Mouse (Mus musculus): ENCODE measurements around the gene Gm11555. TPM values are rescaled to one million over a fixed set of nuclear protein-coding genes. Genes with fewer than 3 reads are reported as not detected.

Gene Gm11555
- polyA plus RNA-seq, 1 experiment from 2014 or later, result not detected

Other genes with a start within 250 kb of the Gm11555 start
- gene Krt12, start 228.0 kb downstream of the Gm11555 start, polyA plus RNA-seq (2016; fragmentation: Nextera tagmentation; extraction: Ambion mirVana), result 0.06 TPM in 1 of 2 replicates, not detected in the other
- 23.5 and 24.6 TPM in 2 replicates for gene Krt20, start 212.1 kb downstream of the Gm11555 start, polyA plus RNA-seq (2016; fragmentation: Nextera tagmentation; extraction: Ambion mirVana)
- gene Krt23, start 157.1 kb downstream of the Gm11555 start, polyA plus RNA-seq (2016; fragmentation: Nextera tagmentation; extraction: Ambion mirVana), result 0.20 and 0.35 TPM in 2 replicates
- gene Krt39, start 128.9 kb downstream of the Gm11555 start, polyA plus RNA-seq (2016; fragmentation: Nextera tagmentation; extraction: Ambion mirVana), result not detected in 2 replicates
- not detected in 2 replicates for gene Krt40, start 107.1 kb downstream of the Gm11555 start, polyA plus RNA-seq (2016; fragmentation: Nextera tagmentation; extraction: Ambion mirVana)
- gene Krtap3-3, start 99.4 kb downstream of the Gm11555 start, polyA plus RNA-seq (2016; fragmentation: Nextera tagmentation; extraction: Ambion mirVana), result not detected in 2 replicates
- gene Krtap3-2, start 93.4 kb downstream of the Gm11555 start, polyA plus RNA-seq (2016; fragmentation: Nextera tagmentation; extraction: Ambion mirVana), result not detected in 2 replicates
- not detected in 2 replicates for gene Gm11939, start 90.8 kb downstream of the Gm11555 start, polyA plus RNA-seq (2016; fragmentation: Nextera tagmentation; extraction: Ambion mirVana)
- not detected in 2 replicates for gene Krtap3-1, start 83.6 kb downstream of the Gm11555 start, polyA plus RNA-seq (2016; fragmentation: Nextera tagmentation; extraction: Ambion mirVana)
- gene Krtap1-5, start 69.2 kb downstream of the Gm11555 start, polyA plus RNA-seq (2016; fragmentation: Nextera tagmentation; extraction: Ambion mirVana), result not detected in 2 replicates
- gene Krtap1-4, start 66.6 kb downstream of the Gm11555 start, polyA plus RNA-seq (2016; fragmentation: Nextera tagmentation; extraction: Ambion mirVana), result not detected in 2 replicates
- gene Krtap1-3, start 58.9 kb downstream of the Gm11555 start, polyA plus RNA-seq (2016; fragmentation: Nextera tagmentation; extraction: Ambion mirVana), result not detected in 2 replicates
- gene Krtap9-3, start 52.1 kb downstream of the Gm11555 start, polyA plus RNA-seq (2016; fragmentation: Nextera tagmentation; extraction: Ambion mirVana), result not detected in 2 replicates
- gene Gm11938, start 46.9 kb downstream of the Gm11555 start, polyA plus RNA-seq (2016; fragmentation: Nextera tagmentation; extraction: Ambion mirVana), result not detected in 2 replicates
- gene Gm11937, start 40.0 kb downstream of the Gm11555 start, polyA plus RNA-seq (2016; fragmentation: Nextera tagmentation; extraction: Ambion mirVana), result not detected in 2 replicates
- not detected in 2 replicates for gene Krtap2-4, start 35.4 kb downstream of the Gm11555 start, polyA plus RNA-seq (2016; fragmentation: Nextera tagmentation; extraction: Ambion mirVana)
- gene Gm11562, start 29.8 kb downstream of the Gm11555 start, polyA plus RNA-seq (2016; fragmentation: Nextera tagmentation; extraction: Ambion mirVana), result not detected in 2 replicates
- not detected in 2 replicates for gene Krtap4-1, start 22.0 kb downstream of the Gm11555 start, polyA plus RNA-seq (2016; fragmentation: Nextera tagmentation; extraction: Ambion mirVana)
- not detected in 2 replicates for gene Krtap4-2, start 15.2 kb downstream of the Gm11555 start, polyA plus RNA-seq (2016; fragmentation: Nextera tagmentation; extraction: Ambion mirVana)
- not detected in 2 replicates for gene Krtap4-7, start 6.1 kb downstream of the Gm11555 start, polyA plus RNA-seq (2016; fragmentation: Nextera tagmentation; extraction: Ambion mirVana)
- gene Gm11563, start 8.7 kb upstream of the Gm11555 start, polyA plus RNA-seq (2016; fragmentation: Nextera tagmentation; extraction: Ambion mirVana), result not detected in 2 replicates
- gene Krtap4-6, start 15.7 kb upstream of the Gm11555 start, polyA plus RNA-seq (2016; fragmentation: Nextera tagmentation; extraction: Ambion mirVana), result not detected in 2 replicates
- not detected in 2 replicates for gene Gm14190, start 40.5 kb upstream of the Gm11555 start, polyA plus RNA-seq (2016; fragmentation: Nextera tagmentation; extraction: Ambion mirVana)
- gene Gm14180, start 84.1 kb upstream of the Gm11555 start, polyA plus RNA-seq (2016; fragmentation: Nextera tagmentation; extraction: Ambion mirVana), result not detected in 2 replicates
- not detected in 2 replicates for gene Gm11595, start 122.7 kb upstream of the Gm11555 start, polyA plus RNA-seq (2016; fragmentation: Nextera tagmentation; extraction: Ambion mirVana)
- not detected in 2 replicates for gene Krtap4-8, start 130.5 kb upstream of the Gm11555 start, polyA plus RNA-seq (2016; fragmentation: Nextera tagmentation; extraction: Ambion mirVana)
- not detected in 2 replicates for gene Krtap4-9, start 135.0 kb upstream of the Gm11555 start, polyA plus RNA-seq (2016; fragmentation: Nextera tagmentation; extraction: Ambion mirVana)
- gene Gm11596, start 143.2 kb upstream of the Gm11555 start, polyA plus RNA-seq (2016; fragmentation: Nextera tagmentation; extraction: Ambion mirVana), result not detected in 2 replicates
- not detected in 2 replicates for gene Gm11569, start 148.7 kb upstream of the Gm11555 start, polyA plus RNA-seq (2016; fragmentation: Nextera tagmentation; extraction: Ambion mirVana)
- not detected in 2 replicates for gene Gm11554, start 154.2 kb upstream of the Gm11555 start, polyA plus RNA-seq (2016; fragmentation: Nextera tagmentation; extraction: Ambion mirVana)
- gene Krtap4-13, start 159.7 kb upstream of the Gm11555 start, polyA plus RNA-seq (2016; fragmentation: Nextera tagmentation; extraction: Ambion mirVana), result not detected in 2 replicates
- not detected in 2 replicates for gene Gm11564, start 165.4 kb upstream of the Gm11555 start, polyA plus RNA-seq (2016; fragmentation: Nextera tagmentation; extraction: Ambion mirVana)
- gene 2300003K06Rik, start 187.8 kb upstream of the Gm11555 start, polyA plus RNA-seq (2016; fragmentation: Nextera tagmentation; extraction: Ambion mirVana), result not detected in 2 replicates
- not detected in 2 replicates for gene Krtap4-16, start 201.4 kb upstream of the Gm11555 start, polyA plus RNA-seq (2016; fragmentation: Nextera tagmentation; extraction: Ambion mirVana)
- not detected in 2 replicates for gene Gm11568, start 207.7 kb upstream of the Gm11555 start, polyA plus RNA-seq (2016; fragmentation: Nextera tagmentation; extraction: Ambion mirVana)
- gene Gm11559, start 214.2 kb upstream of the Gm11555 start, polyA plus RNA-seq (2016; fragmentation: Nextera tagmentation; extraction: Ambion mirVana), result not detected in 2 replicates
- gene Krtap9-1, start 223.2 kb upstream of the Gm11555 start, polyA plus RNA-seq (2016; fragmentation: Nextera tagmentation; extraction: Ambion mirVana), result not detected in 2 replicates
- not detected in 2 replicates for gene Gm11567, start 229.0 kb upstream of the Gm11555 start, polyA plus RNA-seq (2016; fragmentation: Nextera tagmentation; extraction: Ambion mirVana)